Mouse (Mus musculus): ENCODE measurements around the gene Cttn.

Gene Cttn

DNA sequence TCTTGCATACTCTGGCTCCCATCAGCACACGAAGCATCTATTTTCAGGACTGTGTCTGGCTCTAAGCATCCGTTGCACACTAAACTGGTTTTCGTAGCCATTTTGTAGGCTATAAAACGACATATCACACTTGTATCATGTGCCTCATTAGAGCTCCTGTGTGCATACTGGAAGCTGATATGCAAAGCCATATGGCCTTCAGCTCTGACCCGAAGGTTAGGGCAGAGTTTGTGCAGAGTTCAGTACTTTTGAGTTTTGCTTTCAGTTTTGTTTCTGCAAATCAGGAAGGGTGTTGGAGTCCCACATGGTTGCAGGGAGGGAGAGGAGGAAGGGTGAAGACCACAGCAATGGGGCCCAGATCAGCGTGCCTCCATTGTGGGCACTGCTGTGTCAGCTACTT is 79.1 kb downstream of the Cttn start:
- no peak for DNase-seq (ENCODE audit: low spot score)

- DNase-seq (ENCODE audit: low spot score): no peak
Observed at GRCm38 (mm10) chr7:144390676-144391075, 80.1 kb downstream of the Cttn start.

GRCm38 (mm10) chr7:144389704-144390103 is 81.1 kb downstream of the Cttn start:
- no peak for DNase-seq (ENCODE audit: low spot score)

GRCm38 (mm10) chr7:144387537-144387936 is 83.3 kb downstream of the Cttn start:
- DNase-seq (ENCODE audit: low spot score): no peak

Data from ovary, postnatal 36 days (tissue).